Mouse (Mus musculus): Measurements from ENCODE around the gene Gm9887.
A peak's percentile ranks its signal among the peaks of the same experiment; 100 is the strongest.

The Gm9887 gene

GRCm38 (mm10) chr12:69357300-69357646, 15.0 kb downstream of the Gm9887 start:
- DNase-seq (ENCODE audit: low spot score), result no peak

DNA sequence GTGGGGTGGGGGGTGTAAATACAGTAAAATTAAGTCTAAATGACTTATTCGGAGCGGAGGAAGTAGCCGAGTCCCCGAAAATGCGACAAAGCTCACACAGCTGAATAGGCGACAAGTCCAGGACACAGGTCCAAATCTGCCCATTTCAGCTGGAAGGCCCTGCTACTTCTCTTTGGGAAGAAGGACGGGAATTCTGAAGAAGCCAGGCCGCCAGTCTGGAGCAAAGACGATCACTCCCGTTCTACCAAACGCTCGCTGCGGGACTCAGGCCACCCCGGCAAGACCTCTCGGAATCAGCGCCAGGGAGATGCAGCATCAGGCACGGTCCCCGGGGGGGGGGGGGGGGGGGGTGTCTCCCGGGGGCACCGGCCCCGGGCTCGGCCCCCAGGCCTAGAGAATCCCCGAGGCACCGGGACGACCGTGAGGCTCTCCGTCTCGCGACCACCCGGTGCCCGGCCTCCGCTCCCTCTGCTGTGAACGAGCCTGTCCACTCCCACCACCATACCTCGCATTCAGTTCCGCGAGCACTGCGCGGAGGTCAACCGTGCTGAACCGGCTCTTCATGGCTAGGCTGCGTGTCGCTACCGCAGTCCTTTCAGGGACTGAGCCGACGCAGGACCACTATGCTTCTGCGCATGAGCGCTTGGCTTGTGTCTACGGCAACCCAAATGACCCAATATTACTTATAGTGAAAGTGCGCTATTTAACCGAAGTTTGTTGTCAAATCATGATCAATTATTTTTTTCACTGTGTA, 15.5 kb downstream of the Gm9887 start, which contains the start of gene Nemf:
Nemf (minus strand) TSS at position 620 of the 754 bp plus-strand sequence.
- DNase-seq (ENCODE audit: low spot score), result peak; percentile 83

DNA sequence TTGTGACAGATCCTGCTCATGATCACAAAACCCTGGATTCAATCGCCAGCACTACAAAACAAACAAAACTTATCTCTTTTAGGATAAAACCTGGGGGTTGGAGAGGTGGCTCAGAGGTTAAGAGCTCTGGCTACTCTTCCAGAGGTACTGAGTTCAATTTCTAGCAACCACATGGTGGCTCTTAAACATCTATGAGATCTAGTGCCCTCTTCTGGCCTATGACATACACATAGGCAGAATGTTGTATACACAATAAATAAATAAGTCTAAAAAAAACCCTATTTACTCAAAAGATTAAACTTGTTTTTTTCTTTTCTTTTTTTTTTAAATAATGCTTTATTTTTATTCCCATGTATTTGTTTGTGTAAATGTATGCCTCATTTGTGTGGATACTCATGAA, 20.6 kb downstream of the Gm9887 start:
- DNase-seq (ENCODE audit: low spot score), result no peak

GRCm38 (mm10) chr12:69349928-69350327, 22.3 kb downstream of the Gm9887 start:
- DNase-seq (ENCODE audit: low spot score), result no peak

DNA sequence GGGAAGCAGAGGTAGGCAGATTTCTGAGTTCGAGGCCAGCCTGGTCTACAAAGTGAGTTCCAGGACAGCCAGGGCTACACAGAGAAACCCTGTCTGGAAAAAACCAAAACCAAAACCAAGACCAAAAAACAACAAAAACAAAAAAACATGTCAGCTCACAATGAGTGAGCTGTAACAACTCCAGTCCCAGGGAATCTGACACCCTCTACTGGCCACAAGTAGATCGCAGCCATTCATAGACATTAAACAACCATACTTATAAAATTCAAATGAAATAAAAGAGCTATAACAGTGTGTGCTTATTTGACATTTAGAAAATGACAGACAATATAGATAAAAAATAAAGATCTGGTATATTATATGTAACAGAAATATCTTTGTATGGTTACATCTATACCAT, 38.7 kb downstream of the Gm9887 start:
- peak; percentile 52 for DNase-seq (ENCODE audit: low spot score)

DNA sequence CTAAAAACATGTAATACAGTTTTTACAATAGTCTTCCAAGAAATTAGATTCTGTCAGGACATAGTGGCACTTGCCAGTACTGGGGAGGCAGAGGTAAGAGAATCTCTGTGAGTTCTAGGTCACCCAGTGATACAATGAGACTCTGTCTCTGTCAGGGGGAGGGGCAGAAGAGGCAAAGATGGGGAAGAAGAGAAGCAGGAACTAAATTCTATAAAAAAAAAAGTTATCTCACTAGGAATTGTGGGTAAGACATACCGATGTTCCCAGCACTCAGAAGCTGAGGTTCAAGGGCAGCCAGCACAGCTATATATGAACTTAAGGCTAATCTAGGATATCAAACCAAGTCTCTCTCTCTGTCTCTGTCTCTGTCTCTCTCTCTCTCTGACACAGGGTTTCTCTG, 40.1 kb downstream of the Gm9887 start:
- no peak for DNase-seq (ENCODE audit: low spot score)

DNA sequence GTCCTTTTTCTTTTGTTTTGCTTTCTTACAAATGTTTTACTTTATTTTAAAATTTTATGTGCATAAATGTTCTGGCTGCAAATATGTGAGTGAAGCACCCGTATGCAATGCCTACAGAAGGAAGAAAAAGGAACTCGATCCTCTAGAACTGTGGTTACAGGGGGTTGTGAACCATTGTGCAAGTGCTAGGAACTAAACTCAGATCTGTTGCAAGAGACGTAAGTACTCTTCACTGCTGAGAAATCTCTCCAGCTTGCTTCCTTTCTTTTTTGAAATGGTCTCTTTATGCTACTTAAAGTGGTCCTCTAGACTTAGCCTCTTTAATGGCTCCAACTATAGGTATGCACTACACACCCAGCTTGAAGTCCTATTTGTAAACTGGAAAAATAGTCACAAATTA, 41.1 kb downstream of the Gm9887 start:
- no peak for DNase-seq (ENCODE audit: low spot score)

Data from testis, postnatal 10 days (tissue).